Mouse (Mus musculus): ENCODE data around the gene Ggct. TPM values are rescaled to one million over a fixed set of nuclear protein-coding genes. Genes with fewer than 3 reads are reported as not detected.

Gene Ggct
- polyA plus RNA-seq, 1 experiment from 2014 or later, result 4.0 TPM

- WGBS (ENCODE audit: insufficient replicate concordance), result 9% methylated on average over 5 of the region's 5 CpGs
- no peak overlapping the region for H3K4me3 ChIP-seq (replicated peaks)
- no peak overlapping the region for H3K9ac ChIP-seq
- peaks cover 4% of the 10 kb centered on the region; the same call in 1 of the 2 replicates for H3K27me3 ChIP-seq
- H3K36me3 ChIP-seq (replicated peaks), result no peaks in the 10 kb centered on the region
- H3K9me3 ChIP-seq (replicated peaks), result no peaks in the 10 kb centered on the region
- H3K27ac ChIP-seq (replicated peaks), result no peak overlapping the region
- no peak overlapping the region for H3K4me2 ChIP-seq
- H3K4me1 ChIP-seq (replicated peaks), result peaks cover 8% of the 10 kb centered on the region; the same call in 1 of the 2 replicates
- no peak for ATAC-seq (ENCODE audit: insufficient read depth)
Measured at GRCm38 (mm10) chr6:55016236-55016635, 23.5 kb upstream of the Ggct start.

- WGBS (ENCODE audit: insufficient replicate concordance), result 70% methylated on average over 3 of the region's 3 CpGs
- Histone ChIP-seq H3K9ac (no peak overlapping the region), H3K27ac (replicated peaks) (no peak overlapping the region), H3K4me1 (replicated peaks) (peaks cover 8% of the 10 kb centered on the region; the same call in 1 of the 2 replicates), H3K4me3 (replicated peaks) (no peak overlapping the region), H3K27me3 (peaks cover 12% of the 10 kb centered on the region; the same call in 1 of the 2 replicates), H3K4me2 (no peak overlapping the region), H3K36me3 (replicated peaks) (no peaks in the 10 kb centered on the region), H3K9me3 (replicated peaks) (no peaks in the 10 kb centered on the region)
- ATAC-seq (ENCODE audit: insufficient read depth), result no peak
Measured at GRCm38 (mm10) chr6:55014184-55014583, 21.4 kb upstream of the Ggct start.

- Histone ChIP-seq H3K4me2 (no peak overlapping the region), H3K4me3 (replicated peaks) (no peak overlapping the region), H3K27me3 (peaks cover 19% of the 10 kb centered on the region), H3K9ac (no peak overlapping the region), H3K9me3 (replicated peaks) (no peaks in the 10 kb centered on the region), H3K36me3 (replicated peaks) (no peaks in the 10 kb centered on the region), H3K4me1 (replicated peaks) (peaks cover 8% of the 10 kb centered on the region; the same call in 1 of the 2 replicates), H3K27ac (replicated peaks) (no peak overlapping the region)
- ATAC-seq (ENCODE audit: insufficient read depth), result no peak
- 55% methylated on average over 7 of the region's 7 CpGs for WGBS (ENCODE audit: insufficient replicate concordance)
Measured at GRCm38 (mm10) chr6:55012516-55012915, 19.8 kb upstream of the Ggct start.

GRCm38 (mm10) chr6:55010330-55011091 lies 17.8 kb upstream of the Ggct start:
- Histone ChIP-seq H3K4me2 (no peak overlapping the region), H3K9me3 (replicated peaks) (no peaks in the 10 kb centered on the region), H3K27me3 (peaks cover 19% of the 10 kb centered on the region), H3K4me3 (replicated peaks) (no peak overlapping the region), H3K9ac (no peak overlapping the region), H3K36me3 (replicated peaks) (no peaks in the 10 kb centered on the region), H3K27ac (replicated peaks) (no peak overlapping the region), H3K4me1 (replicated peaks) (no peaks in the 10 kb centered on the region)
- WGBS (ENCODE audit: insufficient replicate concordance), result 62% methylated on average over 4 of the region's 4 CpGs
- ATAC-seq (ENCODE audit: insufficient read depth), result no peak

DNA sequence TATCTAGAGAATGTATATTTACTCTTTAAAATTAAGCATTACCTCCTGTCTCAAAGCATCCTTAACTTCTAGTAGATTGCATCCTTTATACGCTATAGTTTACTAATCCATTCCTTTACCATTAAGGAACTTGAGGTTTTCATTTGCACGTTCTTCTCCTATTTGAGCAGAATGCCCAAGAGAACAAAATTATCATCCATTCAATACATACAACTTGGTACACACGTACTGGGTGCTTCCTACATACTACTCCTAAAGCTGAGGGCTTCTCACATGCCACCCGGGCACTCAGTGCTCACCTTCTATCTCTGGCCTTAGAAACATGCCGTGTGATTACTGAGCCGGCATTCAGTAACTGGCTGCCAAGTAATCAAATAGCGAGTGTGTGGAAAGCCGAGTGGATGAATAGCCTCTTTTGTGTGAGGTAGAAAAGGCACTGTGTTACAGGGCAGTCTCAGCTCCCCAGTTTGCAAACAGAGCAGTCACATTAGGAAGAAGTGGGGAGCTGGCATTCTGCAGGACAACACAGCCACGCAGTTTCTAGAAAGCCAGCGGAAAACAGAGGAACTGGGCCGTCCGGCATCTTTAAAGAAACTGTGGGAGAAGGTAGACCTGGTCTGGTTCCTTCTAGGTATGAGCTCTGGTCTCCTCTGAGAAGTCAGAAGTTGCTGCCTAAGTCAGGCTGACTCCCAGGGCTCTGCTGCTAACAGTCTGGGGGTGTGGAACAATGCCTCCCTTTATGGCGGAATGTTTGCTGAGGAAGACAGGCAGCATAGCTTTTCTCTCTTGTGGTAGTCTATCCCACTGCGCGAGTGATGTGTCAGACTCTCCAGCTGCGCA lies 16.9 kb upstream of the Ggct start:
- peaks cover 19% of the 10 kb centered on the region for H3K27me3 ChIP-seq
- H3K4me3 ChIP-seq (replicated peaks), result no peak overlapping the region
- H3K4me2 ChIP-seq, result no peak overlapping the region
- H3K27ac ChIP-seq (replicated peaks), result no peak overlapping the region
- no peaks in the 10 kb centered on the region for H3K9me3 ChIP-seq (replicated peaks)
- no peak for ATAC-seq (ENCODE audit: insufficient read depth)
- no peaks in the 10 kb centered on the region for H3K4me1 ChIP-seq (replicated peaks)
- H3K36me3 ChIP-seq (replicated peaks), result no peaks in the 10 kb centered on the region
- 46% methylated on average over 16 of the region's 16 CpGs for WGBS (ENCODE audit: insufficient replicate concordance)
- no peak overlapping the region for H3K9ac ChIP-seq

GRCm38 (mm10) chr6:55008401-55008800 lies 15.7 kb upstream of the Ggct start:
- peaks cover 19% of the 10 kb centered on the region for H3K27me3 ChIP-seq
- ATAC-seq (ENCODE audit: insufficient read depth), result no peak
- H3K4me3 ChIP-seq (replicated peaks), result no peak overlapping the region
- H3K4me2 ChIP-seq, result no peak overlapping the region
- no peaks in the 10 kb centered on the region for H3K4me1 ChIP-seq (replicated peaks)
- WGBS (ENCODE audit: insufficient replicate concordance), result 62% methylated on average over 8 of the region's 8 CpGs
- H3K36me3 ChIP-seq (replicated peaks), result no peaks in the 10 kb centered on the region
- no peaks in the 10 kb centered on the region for H3K9me3 ChIP-seq (replicated peaks)
- H3K27ac ChIP-seq (replicated peaks), result no peak overlapping the region
- H3K9ac ChIP-seq, result no peak overlapping the region

GRCm38 (mm10) chr6:55003559-55003958 lies 10.8 kb upstream of the Ggct start:
- Histone ChIP-seq H3K4me1 (replicated peaks) (no peaks in the 10 kb centered on the region), H3K9ac (no peak overlapping the region), H3K4me3 (replicated peaks) (no peak overlapping the region), H3K9me3 (replicated peaks) (no peaks in the 10 kb centered on the region), H3K36me3 (replicated peaks) (no peaks in the 10 kb centered on the region), H3K27ac (replicated peaks) (no peak overlapping the region), H3K27me3 (peaks cover 7% of the 10 kb centered on the region), H3K4me2 (no peak overlapping the region)
- ATAC-seq (ENCODE audit: insufficient read depth), result no peak
- WGBS (ENCODE audit: insufficient replicate concordance), result 32% methylated on average over 4 of the region's 4 CpGs

GRCm38 (mm10) chr6:55002438-55002837 lies 9.7 kb upstream of the Ggct start:
- no peak for ATAC-seq (ENCODE audit: insufficient read depth)
- 52% methylated on average over 4 of the region's 4 CpGs for WGBS (ENCODE audit: insufficient replicate concordance)
- H3K27me3 ChIP-seq, result no peaks in the 10 kb centered on the region; the same call in 1 of the 2 replicates
- H3K4me2 ChIP-seq, result no peak overlapping the region
- no peaks in the 10 kb centered on the region for H3K9me3 ChIP-seq (replicated peaks)
- no peak overlapping the region for H3K27ac ChIP-seq (replicated peaks)
- no peaks in the 10 kb centered on the region for H3K4me1 ChIP-seq (replicated peaks)
- H3K9ac ChIP-seq, result no peak overlapping the region
- no peaks in the 10 kb centered on the region for H3K36me3 ChIP-seq (replicated peaks)
- no peak overlapping the region for H3K4me3 ChIP-seq (replicated peaks)

GRCm38 (mm10) chr6:55001320-55001719 lies 8.6 kb upstream of the Ggct start:
- H3K4me2 ChIP-seq, result no peak overlapping the region
- H3K4me1 ChIP-seq (replicated peaks), result no peaks in the 10 kb centered on the region
- no peaks in the 10 kb centered on the region; the same call in 1 of the 2 replicates for H3K27me3 ChIP-seq
- H3K9me3 ChIP-seq (replicated peaks), result no peaks in the 10 kb centered on the region
- H3K36me3 ChIP-seq (replicated peaks), result no peaks in the 10 kb centered on the region
- 55% methylated on average over 4 of the region's 4 CpGs for WGBS (ENCODE audit: insufficient replicate concordance)
- no peak for ATAC-seq (ENCODE audit: insufficient read depth)
- H3K27ac ChIP-seq (replicated peaks), result no peak overlapping the region
- no peak overlapping the region for H3K4me3 ChIP-seq (replicated peaks)
- no peak overlapping the region for H3K9ac ChIP-seq

DNA sequence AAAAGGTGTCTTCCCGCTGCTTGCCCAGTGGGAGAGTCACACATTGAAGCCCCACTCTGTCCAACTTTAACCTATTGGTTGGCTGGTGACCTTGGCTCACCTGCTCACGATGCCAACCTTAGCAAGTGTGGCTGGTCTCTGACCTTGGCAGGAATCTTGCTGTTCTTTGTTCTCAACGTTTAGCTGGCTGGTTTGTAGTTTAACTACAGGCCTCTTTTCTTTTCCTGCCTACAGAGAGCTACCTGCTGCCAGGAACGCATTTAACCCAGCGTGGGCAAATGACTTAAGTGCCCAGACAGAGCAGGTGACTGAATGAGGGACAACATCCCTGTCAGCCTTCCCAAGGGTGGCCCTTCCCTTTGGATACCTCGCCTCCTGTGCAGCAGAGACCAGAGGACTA lies 5.0 kb upstream of the Ggct start:
- Histone ChIP-seq H3K36me3 (replicated peaks) (no peaks in the 10 kb centered on the region), H3K4me1 (replicated peaks) (peaks cover 7% of the 10 kb centered on the region), H3K9me3 (replicated peaks) (no peaks in the 10 kb centered on the region), H3K9ac (no peak overlapping the region), H3K27ac (replicated peaks) (no peak overlapping the region), H3K4me3 (replicated peaks) (no peak overlapping the region), H3K4me2 (no peak overlapping the region), H3K27me3 (no peaks in the 10 kb centered on the region; the same call in 1 of the 2 replicates)
- 71% methylated on average over 6 of the region's 6 CpGs for WGBS (ENCODE audit: insufficient replicate concordance)
- ATAC-seq (ENCODE audit: insufficient read depth), result no peak

GRCm38 (mm10) chr6:54996361-54996760 lies 3.6 kb upstream of the Ggct start:
- ATAC-seq (ENCODE audit: insufficient read depth), result no peak
- Histone ChIP-seq H3K4me1 (replicated peaks) (peaks cover 20% of the 10 kb centered on the region), H3K4me3 (replicated peaks) (no peak overlapping the region), H3K27ac (replicated peaks) (no peak overlapping the region), H3K27me3 (no peaks in the 10 kb centered on the region; the same call in 1 of the 2 replicates), H3K9me3 (replicated peaks) (no peaks in the 10 kb centered on the region), H3K36me3 (replicated peaks) (no peaks in the 10 kb centered on the region), H3K9ac (no peak overlapping the region), H3K4me2 (no peak overlapping the region)
- 71% methylated on average over 3 of the region's 3 CpGs for WGBS (ENCODE audit: insufficient replicate concordance)

All from liver, embryonic 15.5 days (tissue).